Mouse (Mus musculus) mature B cell (primary cell): Measurements from ENCODE around the gene Thrb.

Source experiments
- in situ Hi-C: fragments of 300-500 bp; cut with MboI; formaldehyde crosslinking; loops from 2 replicates; pipeline ENCODE4 v1.14.3; 2019

Gene Thrb

GRCm38 (mm10) chr14:17713297-17713904 is 53.3 kb downstream of the Thrb start:
- in situ Hi-C loops: no loop called here

DNA sequence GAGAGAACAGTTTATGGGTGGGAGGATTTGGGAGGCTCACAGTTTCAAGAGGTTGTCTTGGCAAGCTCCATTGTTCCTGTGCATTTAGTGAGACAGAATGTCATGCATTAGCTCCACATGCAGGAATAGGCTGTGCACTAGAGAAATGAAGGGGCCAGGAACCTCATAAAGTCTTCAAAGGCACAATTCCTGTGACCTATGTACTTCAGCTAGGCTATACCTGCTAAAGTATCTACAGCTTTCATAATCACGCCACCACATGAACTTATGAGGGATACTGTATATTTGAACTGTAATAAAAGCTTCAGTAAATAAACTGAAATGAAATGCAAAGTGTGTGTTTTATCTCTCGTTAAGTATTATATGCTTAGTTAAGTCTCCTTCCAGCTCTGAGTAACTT is 59.4 kb downstream of the Thrb start:
- in situ Hi-C loops: no loop called here

DNA sequence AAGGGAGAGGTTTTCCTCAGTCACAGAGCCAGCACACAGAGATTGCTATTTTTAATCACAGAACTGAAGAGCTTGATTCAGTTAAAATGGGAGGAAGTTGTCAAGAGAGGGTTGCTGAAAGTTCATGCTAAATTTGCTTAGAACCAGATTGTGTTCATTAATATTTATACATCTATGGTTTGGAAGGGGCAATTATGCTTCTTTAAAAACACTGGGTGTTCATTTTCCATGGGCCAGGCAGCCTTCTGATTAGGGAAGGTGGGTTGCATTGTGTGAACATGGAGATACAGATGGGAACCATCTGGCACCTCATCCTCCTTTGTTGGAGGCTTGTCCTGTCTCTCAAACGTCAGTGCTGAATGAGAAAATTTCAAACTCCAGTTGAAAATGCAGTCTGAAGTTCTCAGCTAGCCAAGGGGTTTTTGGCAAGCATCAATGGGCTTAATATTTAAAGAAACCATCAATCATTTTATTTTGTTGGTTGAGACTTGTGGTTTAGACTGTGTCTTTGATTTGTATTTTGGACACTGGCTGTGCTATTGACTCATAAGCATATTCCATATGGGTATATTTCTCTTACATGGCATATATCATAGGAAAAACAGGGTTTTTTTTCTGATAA is 62.9 kb downstream of the Thrb start:
- in situ Hi-C loops: no loop called here

GRCm38 (mm10) chr14:17724577-17724976 is 64.5 kb downstream of the Thrb start:
- in situ Hi-C loops: no loop called here

DNA sequence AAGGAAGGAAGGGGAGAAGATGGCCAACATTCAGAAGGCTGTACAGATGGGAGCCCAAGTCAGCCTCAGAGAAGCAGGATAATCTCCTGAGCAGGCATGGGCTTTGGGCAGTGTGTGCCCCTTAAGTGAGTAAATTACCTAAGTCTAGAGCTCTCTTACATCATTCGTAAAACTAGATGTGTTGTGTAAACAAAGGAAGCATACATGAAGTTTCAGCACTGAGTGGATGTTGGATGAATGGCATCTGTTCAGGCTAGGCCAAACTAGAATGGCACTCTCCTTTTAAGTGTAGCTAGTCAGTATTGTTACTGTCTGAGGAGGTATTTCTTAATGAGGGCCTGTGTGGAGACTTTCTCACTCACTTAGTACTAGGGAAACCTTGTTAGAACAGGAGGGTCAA is 66.8 kb downstream of the Thrb start:
- in situ Hi-C loops: no loop called here

DNA sequence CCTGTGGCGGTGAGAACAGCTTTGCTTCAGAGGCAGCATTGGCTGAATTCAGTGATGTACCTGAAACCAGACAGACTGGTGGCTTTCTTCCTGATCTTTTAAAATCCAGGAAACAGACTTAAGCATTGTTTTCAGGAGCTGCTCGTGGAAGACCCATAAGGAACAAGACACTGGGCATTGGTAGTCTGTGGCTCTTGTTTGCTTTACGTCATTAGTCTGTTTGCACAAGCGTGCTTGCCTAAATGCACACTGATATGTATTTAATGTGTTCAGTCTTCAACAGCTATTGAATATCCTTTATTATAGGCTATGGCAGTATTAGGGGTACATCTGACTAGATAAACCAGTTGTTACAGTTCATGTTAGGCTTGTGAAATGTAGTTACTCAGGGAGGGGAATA is 67.8 kb downstream of the Thrb start:
- in situ Hi-C loops: no loop called here

DNA sequence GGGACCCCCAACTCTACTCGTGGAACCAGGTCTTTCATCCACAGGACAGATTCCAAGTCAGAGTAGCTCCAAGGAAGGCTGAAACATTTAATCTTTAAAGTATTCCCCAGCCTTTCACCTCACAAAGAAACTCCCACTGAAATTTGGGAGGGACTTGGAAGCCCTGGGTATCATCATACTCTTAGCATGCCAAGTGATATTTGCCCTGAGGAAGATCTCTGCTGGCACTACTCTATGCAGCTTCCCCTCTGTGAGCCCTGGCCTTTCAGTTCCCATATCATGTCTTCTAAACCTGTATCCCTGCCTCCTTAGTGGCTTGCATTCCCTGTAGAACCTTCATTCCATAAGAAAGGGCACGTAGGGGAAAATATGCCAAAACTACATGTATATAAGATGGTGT is 68.8 kb downstream of the Thrb start:
- in situ Hi-C loops: no loop called here

DNA sequence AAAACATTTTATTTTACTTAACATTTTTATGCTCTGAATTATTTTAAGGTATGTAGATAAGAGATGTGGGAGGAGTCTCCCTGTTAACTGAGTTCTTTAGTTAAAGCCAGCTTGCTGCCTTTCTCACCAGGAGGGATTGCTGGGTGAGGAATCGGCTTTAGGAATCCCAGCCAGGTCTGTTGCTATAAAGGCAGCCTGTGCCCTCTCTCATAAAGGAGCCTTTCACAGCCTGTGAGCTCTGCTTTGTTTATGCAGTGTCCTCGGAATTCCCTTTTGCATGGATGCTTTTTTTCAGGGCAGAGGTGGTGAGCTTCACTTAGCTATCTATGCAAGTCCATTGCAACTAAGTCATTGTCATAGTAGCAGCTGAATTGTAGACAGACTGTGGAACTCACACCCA is 71.0 kb downstream of the Thrb start:
- in situ Hi-C loops: no loop called here

DNA sequence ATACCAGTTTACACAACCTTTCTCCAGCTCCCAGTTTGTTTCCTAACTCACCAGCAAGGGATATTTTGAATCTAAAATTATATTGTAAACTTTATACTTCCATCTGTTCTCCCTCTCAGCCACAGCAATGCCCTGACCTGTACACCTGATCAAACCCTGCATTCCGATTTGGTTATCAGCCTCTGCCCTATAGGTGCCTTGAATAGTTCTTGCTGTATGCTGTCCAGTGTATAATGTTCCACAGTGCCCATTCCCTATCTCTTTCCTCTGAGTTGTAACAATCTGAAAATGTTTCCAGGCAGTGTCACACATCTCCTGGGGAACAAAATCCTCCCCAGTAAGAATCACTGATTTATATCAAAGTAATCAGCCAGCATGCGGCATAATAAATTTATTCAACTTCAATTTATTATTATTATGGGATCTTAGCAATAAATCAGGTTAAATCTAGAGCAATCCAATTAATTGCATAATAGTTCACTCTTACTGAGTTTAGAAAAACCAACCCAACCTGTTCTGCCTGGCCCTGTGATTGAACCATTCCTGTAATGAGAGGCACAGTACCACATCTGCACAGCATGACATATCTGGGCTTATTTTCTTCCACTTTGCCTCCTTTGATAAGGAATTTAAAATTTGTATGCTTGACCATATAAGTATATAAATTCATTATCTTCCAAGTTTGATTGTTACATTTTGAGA is 73.2 kb downstream of the Thrb start:
- in situ Hi-C loops: no loop called here

DNA sequence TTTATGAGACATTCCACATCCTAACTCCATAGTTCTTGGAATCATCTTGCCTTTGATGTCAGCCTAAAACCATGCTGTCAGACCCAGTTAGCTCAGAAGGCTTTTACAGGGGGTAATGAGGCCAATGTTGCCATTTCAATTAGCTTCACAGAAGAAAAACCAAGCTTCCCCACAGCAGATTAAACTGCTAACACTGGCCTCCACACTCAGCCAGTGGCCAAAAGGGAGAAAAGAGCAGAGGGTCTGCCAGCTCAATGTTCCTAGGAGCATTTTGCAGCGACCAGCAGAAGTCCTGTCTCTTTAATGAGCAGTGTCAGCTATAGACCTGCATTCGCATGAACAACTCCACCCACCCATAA is 73.7 kb downstream of the Thrb start:
- in situ Hi-C loops: no loop called here

DNA sequence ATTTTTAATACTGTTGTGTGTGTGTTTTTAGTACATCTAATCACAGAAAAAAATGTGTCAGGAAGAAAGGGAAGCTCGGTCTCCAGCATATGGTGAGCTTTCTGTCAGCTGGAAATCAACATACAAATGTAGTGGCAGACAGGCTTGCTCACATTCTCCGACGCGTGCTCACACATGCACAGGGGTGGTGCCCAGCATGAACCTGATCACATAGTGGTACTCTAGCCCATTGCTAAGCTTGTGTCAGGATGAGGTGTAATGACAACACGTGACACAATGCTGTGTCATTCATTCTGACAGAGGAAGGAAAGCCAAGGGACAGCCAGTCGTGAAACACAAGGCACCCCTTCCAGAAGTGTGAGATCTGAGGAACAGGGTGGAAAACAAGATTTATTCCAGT is 75.4 kb downstream of the Thrb start:
- in situ Hi-C loops: no loop called here

DNA sequence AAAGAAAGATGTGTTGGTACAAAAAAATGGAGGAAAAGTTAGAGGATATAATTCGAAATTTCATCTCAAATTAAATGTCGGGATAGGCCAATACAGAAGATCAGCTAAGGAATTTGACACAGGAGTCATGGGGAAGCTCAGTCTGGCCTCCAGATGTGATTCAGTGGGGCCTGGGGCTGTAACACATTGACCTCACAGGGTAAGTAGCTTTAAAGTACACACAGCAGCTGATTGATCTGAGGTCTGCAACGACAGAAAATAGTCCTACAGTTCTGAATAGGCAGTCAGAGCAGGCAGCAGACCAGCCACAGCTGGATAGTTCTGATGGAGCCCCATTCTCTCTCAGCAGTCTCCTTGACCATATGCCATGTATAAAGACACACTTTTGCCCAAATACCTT is 80.8 kb downstream of the Thrb start:
- in situ Hi-C loops: no loop called here

DNA sequence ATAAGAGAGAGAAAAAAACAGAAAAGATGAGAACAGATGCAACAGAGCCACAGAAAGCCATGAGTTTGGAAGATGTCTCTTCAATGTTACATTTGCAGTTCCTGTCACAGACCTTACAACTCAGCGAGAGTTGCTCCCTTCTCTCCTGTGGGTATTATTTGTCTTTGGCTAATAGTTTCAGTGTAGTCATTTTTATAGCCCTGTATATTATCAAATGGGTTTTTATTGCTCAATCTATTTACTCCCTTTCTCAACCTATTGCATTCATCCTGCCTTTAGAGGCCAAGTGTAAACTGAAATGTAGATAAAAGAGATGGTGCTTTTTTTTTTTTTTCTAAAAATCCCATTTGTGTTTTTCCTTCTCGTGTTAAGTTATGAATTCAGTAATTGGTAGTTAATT is 82.2 kb downstream of the Thrb start:
- in situ Hi-C loops: no loop called here

DNA sequence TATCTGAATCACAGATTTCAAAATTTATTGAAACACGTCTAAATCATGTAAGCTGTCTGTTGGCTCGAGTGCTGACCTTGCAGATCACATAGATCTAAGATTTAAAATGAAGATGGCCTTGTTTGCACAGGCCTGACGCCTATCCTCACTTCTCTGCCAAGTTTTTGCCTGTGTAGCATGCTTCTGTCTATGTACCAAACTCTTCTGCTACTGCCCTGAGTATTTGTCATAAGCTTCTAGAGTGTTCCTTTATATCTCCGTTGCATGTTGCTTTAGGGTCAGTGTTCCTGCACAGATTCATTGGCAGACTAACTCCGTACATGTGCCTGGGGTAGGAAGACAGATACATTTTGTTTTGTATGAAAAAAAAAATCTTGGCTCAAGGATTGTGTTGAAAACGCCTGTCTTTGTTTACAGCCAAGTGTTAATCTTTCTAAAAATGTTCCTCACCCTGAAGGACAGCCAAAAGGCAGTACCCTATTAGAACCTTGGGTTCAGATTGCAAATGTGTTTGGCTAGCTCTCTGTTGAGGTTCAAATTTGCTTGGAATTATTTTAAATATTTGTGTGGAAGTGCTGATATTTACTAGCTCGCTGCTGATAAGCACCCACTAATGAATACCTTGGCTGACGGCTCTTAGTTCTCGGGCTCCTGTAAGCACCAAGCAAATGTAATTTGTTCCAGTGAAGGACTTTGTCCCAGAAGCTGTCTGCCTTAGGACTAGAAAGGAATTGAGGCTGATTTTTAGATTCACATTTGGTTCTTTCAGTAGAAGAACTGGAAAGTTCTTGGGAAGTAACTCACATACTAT is 83.0 kb downstream of the Thrb start:
- in situ Hi-C loops: no loop called here

GRCm38 (mm10) chr14:17743713-17744158 is 83.7 kb downstream of the Thrb start:
- in situ Hi-C loops: no loop called here

GRCm38 (mm10) chr14:17747922-17748321 is 87.9 kb downstream of the Thrb start:
- in situ Hi-C loops: no loop called here

- in situ Hi-C loops: no loop called here
These were observed 88.9 kb downstream of the Thrb start for GRCm38 (mm10) chr14:17748945-17749344.

- in situ Hi-C loops: no loop called here
These were observed 91.8 kb downstream of the Thrb start for GRCm38 (mm10) chr14:17751911-17752310.

- in situ Hi-C loops: no loop called here
These were observed 93.4 kb downstream of the Thrb start for GRCm38 (mm10) chr14:17753429-17753828.

DNA sequence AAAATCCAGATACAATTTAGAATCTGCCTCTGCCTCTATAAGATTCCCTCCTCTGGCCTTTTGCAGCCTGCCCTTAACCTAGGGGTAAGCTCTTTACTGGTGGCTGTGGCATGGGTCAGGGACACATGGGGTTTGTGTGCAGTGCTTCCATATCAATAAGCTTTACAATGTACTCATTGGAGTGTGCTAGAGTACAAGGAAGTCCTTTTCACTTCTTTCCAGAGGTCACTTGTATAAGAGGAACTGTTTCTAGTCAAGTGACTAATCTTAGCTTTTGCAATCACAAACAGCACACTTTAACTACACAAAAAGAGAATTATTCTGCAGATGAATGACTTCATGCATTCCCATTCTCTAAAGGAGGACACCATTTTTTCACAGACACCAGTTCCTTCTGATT is 96.7 kb downstream of the Thrb start:
- in situ Hi-C loops: no loop called here

- in situ Hi-C loops: no loop called here
These were observed 107.9 kb downstream of the Thrb start for GRCm38 (mm10) chr14:17767987-17768386.

GRCm38 (mm10) chr14:17774404-17774803 is 114.3 kb downstream of the Thrb start:
- in situ Hi-C loops: no loop called here

DNA sequence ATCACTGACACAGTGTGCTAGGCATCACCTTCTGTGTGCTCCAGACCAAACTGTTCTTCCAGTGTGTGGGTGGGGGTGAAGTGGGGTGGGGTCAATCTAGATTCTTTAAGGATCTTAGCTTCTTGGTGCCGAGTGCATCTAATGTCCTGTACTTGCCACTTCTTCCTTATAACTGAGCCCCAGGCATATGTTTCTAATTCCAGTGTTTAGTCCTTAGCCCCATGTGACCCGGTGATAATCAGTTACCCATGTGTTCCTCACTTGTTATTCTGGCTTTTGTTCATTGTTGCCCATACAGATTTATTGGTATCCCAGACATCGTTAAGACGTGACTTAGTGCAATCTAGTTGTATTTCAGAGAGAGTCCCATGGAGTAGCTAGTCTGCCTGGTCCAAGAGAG is 121.9 kb downstream of the Thrb start:
- in situ Hi-C loops: no loop called here
